Mouse (Mus musculus): ENCODE measurements around the gene Smim20. TPM values are rescaled to one million over a fixed set of nuclear protein-coding genes. Genes with fewer than 3 reads are reported as not detected.
A peak's percentile ranks its signal among the peaks of the same experiment; 100 is the strongest.

The Smim20 gene
- total RNA-seq, 2 experiments from 2014 or later, result 41.4 to 48.1 TPM

- DNase-seq (ENCODE audit: low spot score in 2 of 2), result no peak
These were observed 37.1 kb downstream of the Smim20 start for GRCm38 (mm10) chr5:53303941-53304340.

GRCm38 (mm10) chr5:53304936-53305335, 38.1 kb downstream of the Smim20 start:
- DNase-seq (ENCODE audit: low spot score in 2 of 2), result no peak

- no peak for DNase-seq (ENCODE audit: low spot score in 2 of 2)
These were observed 40.0 kb downstream of the Smim20 start for GRCm38 (mm10) chr5:53306864-53307263.

GRCm38 (mm10) chr5:53307437-53307836, 40.6 kb downstream of the Smim20 start:
- DNase-seq (ENCODE audit: low spot score in 2 of 2), result no peak

- no peak for DNase-seq (ENCODE audit: low spot score in 2 of 2)
These were observed 47.7 kb downstream of the Smim20 start for GRCm38 (mm10) chr5:53314404-53315167.

GRCm38 (mm10) chr5:53315829-53316228, 48.9 kb downstream of the Smim20 start:
- no peak for DNase-seq (ENCODE audit: low spot score in 2 of 2)

- no peak for DNase-seq (ENCODE audit: low spot score in 2 of 2)
These were observed 50.5 kb downstream of the Smim20 start for GRCm38 (mm10) chr5:53317396-53317795.

- DNase-seq (ENCODE audit: low spot score in 2 of 2), result no peak
These were observed 51.1 kb downstream of the Smim20 start for GRCm38 (mm10) chr5:53317885-53318466.

- no peak for DNase-seq (ENCODE audit: low spot score in 2 of 2)
These were observed 53.4 kb downstream of the Smim20 start for GRCm38 (mm10) chr5:53320331-53320730.

- no peak for DNase-seq (ENCODE audit: low spot score in 2 of 2)
These were observed 55.0 kb downstream of the Smim20 start for GRCm38 (mm10) chr5:53321901-53322300.

- DNase-seq (ENCODE audit: low spot score in 2 of 2), result no peak
These were observed 55.6 kb downstream of the Smim20 start for GRCm38 (mm10) chr5:53322471-53322870.

GRCm38 (mm10) chr5:53323121-53323520, 56.2 kb downstream of the Smim20 start:
- DNase-seq (ENCODE audit: low spot score in 2 of 2), result no peak

GRCm38 (mm10) chr5:53324256-53324655, 57.4 kb downstream of the Smim20 start:
- DNase-seq (ENCODE audit: low spot score in 2 of 2), result no peak

- DNase-seq (ENCODE audit: low spot score in 2 of 2), result no peak
These were observed 57.9 kb downstream of the Smim20 start for GRCm38 (mm10) chr5:53324791-53325190.

GRCm38 (mm10) chr5:53326023-53326422, 59.1 kb downstream of the Smim20 start:
- DNase-seq (ENCODE audit: low spot score in 2 of 2), result peak; percentile 61 to 65

GRCm38 (mm10) chr5:53326491-53326890, 59.6 kb downstream of the Smim20 start:
- DNase-seq (ENCODE audit: low spot score in 2 of 2), result no peak

Other genes with a start within 250 kb of the Smim20 start
- gene Slc34a2, start 229.0 kb upstream of the Smim20 start, total RNA-seq (2021), result not detected
- gene Sel1l3, start 53.2 kb upstream of the Smim20 start, total RNA-seq (2021), result 1 to 10 TPM; 1.3 to 2.5 TPM
- 10 to 100 TPM; 28.2 to 31.3 TPM for gene Rbpj, start 199.1 kb downstream of the Smim20 start, total RNA-seq (2021)